Mouse (Mus musculus): Measurements from ENCODE around the gene Scrt2. TPM values are rescaled to one million over a fixed set of nuclear protein-coding genes. Genes with fewer than 3 reads are reported as not detected.

Gene Scrt2
- polyA plus RNA-seq, 1 experiment from 2014 or later: 2.2 TPM

- H3K27ac ChIP-seq (replicated peaks): no peak overlapping the region
- WGBS: 73% methylated on average over 6 of the region's 6 CpGs
- no peak for DNase-seq (ENCODE audit: low spot score)
Observed at GRCm38 (mm10) chr2:152102369-152102768, 21.0 kb downstream of the Scrt2 start.

DNA sequence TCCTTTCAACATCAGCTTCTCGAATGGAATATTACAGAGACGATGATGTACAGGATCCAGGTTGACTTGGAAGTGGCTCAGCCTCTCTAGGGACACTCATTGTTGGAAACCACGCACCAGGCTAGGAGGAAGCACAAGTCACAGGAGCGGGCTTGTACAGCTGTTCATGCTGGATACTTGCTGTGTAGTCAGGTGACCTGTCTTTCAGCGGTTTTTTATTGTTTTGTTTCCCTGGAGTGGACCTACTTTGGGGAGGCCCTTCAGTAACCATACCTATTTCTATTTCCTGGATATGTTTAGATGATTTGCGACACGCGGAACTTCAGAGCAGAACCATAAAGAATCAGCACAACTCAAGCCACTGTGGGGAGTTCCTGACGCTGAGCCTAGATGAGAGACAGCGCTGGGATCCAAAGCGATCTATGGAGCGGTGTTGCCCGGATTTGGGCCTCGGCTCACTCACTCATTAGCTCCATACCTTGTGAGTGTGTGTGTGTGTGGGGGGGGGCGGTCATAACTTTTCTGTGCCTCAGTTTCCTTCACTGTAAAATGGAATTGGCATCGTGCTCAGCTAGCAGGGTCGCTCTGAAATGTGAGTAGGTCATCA lies 23.5 kb downstream of the Scrt2 start:
- peaks cover 54% of the 10 kb centered on the region for H3K27me3 ChIP-seq (ENCODE audit: low read depth, poor library complexity, severe bottlenecking)
- H3K36me3 ChIP-seq: peaks cover 16% of the 10 kb centered on the region
- H3K4me1 ChIP-seq: peaks cover 26% of the 10 kb centered on the region
- H3K4me3 ChIP-seq: peak overlapping the region; percentile 75
- peak overlapping the region; percentile 96 for H3K27ac ChIP-seq (replicated peaks)
- 25% methylated on average over 17 of the region's 17 CpGs for WGBS
- H3K9me3 ChIP-seq (replicated peaks): no peaks in the 10 kb centered on the region
- no peak for DNase-seq (ENCODE audit: low spot score)

More at GRCm38 (mm10) chr2:152102369-152102768, 21.0 kb downstream of the Scrt2 start:
- Histone ChIP-seq H3K4me1 (peaks cover 34% of the 10 kb centered on the region), H3K27me3 (ENCODE audit: low read depth, poor library complexity, severe bottlenecking) (peaks cover 68% of the 10 kb centered on the region), H3K4me3 (no peak overlapping the region), H3K9me3 (replicated peaks) (no peaks in the 10 kb centered on the region), H3K36me3 (peaks cover 1% of the 10 kb centered on the region)

DNA sequence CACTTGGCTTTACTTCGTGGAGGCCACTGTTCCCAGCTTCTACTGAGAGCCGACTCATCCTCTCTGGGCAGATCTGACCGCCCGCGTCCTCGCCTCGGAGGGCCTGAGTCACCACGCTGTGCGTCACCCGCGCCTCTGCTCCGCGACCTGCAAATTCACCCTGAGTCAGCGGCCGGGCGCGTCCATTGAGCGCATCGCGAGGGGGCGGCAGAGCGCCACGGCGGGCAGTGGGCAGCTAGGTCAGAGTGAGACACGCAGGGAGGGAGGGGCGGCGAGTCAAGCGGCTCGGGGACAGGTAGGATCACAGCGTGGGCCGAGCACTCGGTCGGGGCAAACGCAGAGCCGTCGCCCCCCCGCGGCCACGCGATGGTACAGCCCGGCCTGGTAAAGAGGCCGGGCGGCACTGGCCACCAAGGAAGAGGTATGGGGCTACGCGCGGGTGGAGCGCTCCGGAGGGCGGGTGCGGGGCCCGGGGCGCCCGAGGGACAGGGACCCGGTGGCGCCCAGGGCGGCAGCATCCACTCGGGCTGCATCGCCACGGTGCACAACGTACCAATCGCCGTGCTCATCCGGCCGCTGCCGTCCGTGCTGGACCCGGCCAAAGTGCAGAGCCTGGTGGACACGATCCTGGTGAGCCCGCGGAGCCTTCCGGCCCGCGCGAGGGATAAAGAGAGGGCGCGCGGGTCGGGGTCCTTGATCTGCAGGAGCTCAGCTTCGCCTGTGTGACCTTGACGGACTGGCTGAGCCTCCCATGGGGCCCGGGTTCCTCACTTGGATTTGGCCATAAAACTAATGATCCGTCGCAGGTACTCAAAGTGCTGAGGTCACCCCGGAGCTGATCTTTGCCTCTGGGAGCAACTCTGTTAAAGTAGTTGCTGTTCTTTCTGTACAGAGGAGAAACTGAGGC lies 24.2 kb downstream of the Scrt2 start, which contains the start of gene Srxn1:
TSS of gene Srxn1 (plus strand) at position 199 of the 907 bp plus-strand sequence.
- Histone ChIP-seq H3K4me3 (peak within 1 kb of the TSS; percentile 75), H3K36me3 (peaks cover 16% of the 10 kb centered on the region), H3K4me1 (peaks cover 26% of the 10 kb centered on the region), H3K9me3 (replicated peaks) (no peaks in the 10 kb centered on the region), H3K27ac (replicated peaks) (peak within 1 kb of the TSS; percentile 96), H3K27me3 (ENCODE audit: low read depth, poor library complexity, severe bottlenecking) (peaks cover 61% of the 10 kb centered on the region)
- peak; percentile 88 for DNase-seq (ENCODE audit: low spot score)
- WGBS: 2% methylated on average over 83 of the region's 84 CpGs

GRCm38 (mm10) chr2:152106225-152106595 lies 24.9 kb downstream of the Scrt2 start:
- Histone ChIP-seq H3K27ac (replicated peaks) (peak overlapping the region; percentile 96; the same call in 1 of the 2 replicates), H3K27me3 (ENCODE audit: low read depth, poor library complexity, severe bottlenecking) (peaks cover 60% of the 10 kb centered on the region), H3K36me3 (peaks cover 16% of the 10 kb centered on the region), H3K4me3 (peak overlapping the region; percentile 75), H3K9me3 (replicated peaks) (no peaks in the 10 kb centered on the region), H3K4me1 (peaks cover 26% of the 10 kb centered on the region)
- 87% methylated on average over 3 of the region's 3 CpGs for WGBS
- DNase-seq (ENCODE audit: low spot score): no peak

- peak overlapping the region; percentile 75; the same call in 1 of the 2 replicates for H3K4me3 ChIP-seq
- H3K4me1 ChIP-seq: peaks cover 26% of the 10 kb centered on the region
- H3K27me3 ChIP-seq (ENCODE audit: low read depth, poor library complexity, severe bottlenecking): peaks cover 56% of the 10 kb centered on the region
- no peaks in the 10 kb centered on the region for H3K9me3 ChIP-seq (replicated peaks)
- DNase-seq (ENCODE audit: low spot score): no peak
- 95% methylated on average over 10 of the region's 10 CpGs for WGBS
- peaks cover 16% of the 10 kb centered on the region for H3K36me3 ChIP-seq
- H3K27ac ChIP-seq (replicated peaks): no peak overlapping the region
Observed at GRCm38 (mm10) chr2:152106597-152106996, 25.3 kb downstream of the Scrt2 start.

DNA sequence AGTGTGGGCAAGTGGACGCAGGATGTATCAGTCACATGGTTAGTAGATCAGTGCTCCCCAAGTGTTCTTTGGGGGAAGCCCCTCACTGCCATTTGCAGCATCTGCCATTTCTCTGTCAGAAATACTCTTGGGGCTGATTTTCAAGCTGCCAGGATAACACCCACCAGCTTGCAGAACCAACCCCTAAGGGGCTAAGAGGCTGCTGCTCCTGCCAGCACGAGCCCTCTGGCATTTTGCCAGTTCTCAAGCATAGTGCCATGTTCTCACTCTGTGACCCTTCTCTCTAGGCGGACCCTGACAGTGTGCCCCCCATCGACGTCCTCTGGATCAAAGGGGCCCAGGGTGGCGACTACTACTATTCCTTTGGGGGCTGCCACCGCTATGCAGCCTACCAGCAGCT lies 27.4 kb downstream of the Scrt2 start:
- H3K4me1 ChIP-seq: peaks cover 29% of the 10 kb centered on the region
- no peak overlapping the region for H3K27ac ChIP-seq (replicated peaks)
- 88% methylated on average over 7 of the region's 7 CpGs for WGBS
- no peak overlapping the region for H3K4me3 ChIP-seq
- no peak for DNase-seq (ENCODE audit: low spot score)
- peaks cover 49% of the 10 kb centered on the region for H3K27me3 ChIP-seq (ENCODE audit: low read depth, poor library complexity, severe bottlenecking)
- no peaks in the 10 kb centered on the region for H3K9me3 ChIP-seq (replicated peaks)
- H3K36me3 ChIP-seq: peaks cover 16% of the 10 kb centered on the region

DNA sequence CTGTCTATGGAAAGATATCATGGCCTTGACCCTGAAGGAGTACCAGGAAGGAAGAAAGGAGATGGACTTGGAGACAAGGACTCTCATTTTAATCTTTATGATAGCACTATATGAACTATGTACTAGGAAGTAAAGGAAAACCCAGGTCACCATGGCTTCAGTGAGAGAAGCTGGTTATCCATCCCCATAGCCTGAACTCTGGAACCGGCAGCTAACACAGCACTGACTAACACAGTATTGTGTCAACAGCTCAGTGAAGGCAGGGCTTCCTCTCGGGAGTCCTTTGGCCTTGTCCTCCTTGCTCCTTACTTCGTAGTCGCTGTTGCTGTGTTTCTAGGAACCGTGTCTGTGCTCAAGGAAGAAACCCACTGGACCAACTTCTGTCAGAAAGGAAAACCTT lies 28.1 kb downstream of the Scrt2 start:
- Histone ChIP-seq H3K27me3 (ENCODE audit: low read depth, poor library complexity, severe bottlenecking) (peaks cover 50% of the 10 kb centered on the region), H3K4me1 (peaks cover 35% of the 10 kb centered on the region), H3K9me3 (replicated peaks) (no peaks in the 10 kb centered on the region), H3K36me3 (peaks cover 16% of the 10 kb centered on the region), H3K4me3 (no peak overlapping the region), H3K27ac (replicated peaks) (no peak overlapping the region)
- WGBS: 87% methylated on average over 5 of the region's 5 CpGs
- DNase-seq (ENCODE audit: low spot score): no peak

DNA sequence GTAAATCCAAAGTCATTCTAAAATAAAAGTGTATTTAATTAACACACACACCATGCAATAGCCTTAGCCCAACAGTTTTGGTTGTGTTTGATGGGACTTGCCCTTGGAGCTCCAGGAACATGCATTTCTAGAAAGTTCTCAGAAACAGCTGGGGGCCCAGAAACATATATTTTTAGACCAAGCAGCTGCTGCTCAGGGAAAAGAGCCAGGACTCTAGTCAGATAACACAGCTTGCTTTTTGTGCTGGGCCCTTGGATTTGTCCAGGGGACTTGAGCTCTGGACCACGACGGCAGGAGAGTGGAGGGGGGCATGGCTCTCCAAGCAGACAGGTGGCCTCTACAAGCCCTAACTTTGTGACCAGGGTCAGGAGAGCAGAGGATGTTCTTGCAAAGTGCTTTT lies 30.0 kb downstream of the Scrt2 start:
- H3K4me1 ChIP-seq: peaks cover 38% of the 10 kb centered on the region
- no peak for DNase-seq (ENCODE audit: low spot score)
- peaks cover 16% of the 10 kb centered on the region for H3K36me3 ChIP-seq
- WGBS: 68% methylated on average over 2 of the region's 2 CpGs
- peaks cover 60% of the 10 kb centered on the region for H3K27me3 ChIP-seq (ENCODE audit: low read depth, poor library complexity, severe bottlenecking)
- H3K9me3 ChIP-seq (replicated peaks): no peaks in the 10 kb centered on the region
- no peak overlapping the region for H3K27ac ChIP-seq (replicated peaks)
- no peak overlapping the region for H3K4me3 ChIP-seq

GRCm38 (mm10) chr2:152111920-152112319 lies 30.6 kb downstream of the Scrt2 start:
- H3K36me3 ChIP-seq: peaks cover 16% of the 10 kb centered on the region
- peaks cover 57% of the 10 kb centered on the region for H3K27me3 ChIP-seq (ENCODE audit: low read depth, poor library complexity, severe bottlenecking)

GRCm38 (mm10) chr2:152112490-152112889 lies 31.2 kb downstream of the Scrt2 start:
- no peak for DNase-seq (ENCODE audit: low spot score)
- 83% methylated on average over 5 of the region's 5 CpGs for WGBS
- peaks cover 57% of the 10 kb centered on the region for H3K27me3 ChIP-seq (ENCODE audit: low read depth, poor library complexity, severe bottlenecking)
- no peak overlapping the region for H3K27ac ChIP-seq (replicated peaks)
- H3K4me3 ChIP-seq: no peak overlapping the region
- peaks cover 32% of the 10 kb centered on the region for H3K4me1 ChIP-seq
- H3K36me3 ChIP-seq: peaks cover 14% of the 10 kb centered on the region
- no peaks in the 10 kb centered on the region for H3K9me3 ChIP-seq (replicated peaks)

More at GRCm38 (mm10) chr2:152111920-152112319, 30.6 kb downstream of the Scrt2 start:
- peak; percentile 92 for DNase-seq (ENCODE audit: low spot score)
- Histone ChIP-seq H3K9me3 (replicated peaks) (no peaks in the 10 kb centered on the region), H3K4me1 (peaks cover 32% of the 10 kb centered on the region), H3K4me3 (no peak overlapping the region), H3K27ac (replicated peaks) (no peak overlapping the region)
- 6% methylated on average over 7 of the region's 7 CpGs for WGBS

DNA sequence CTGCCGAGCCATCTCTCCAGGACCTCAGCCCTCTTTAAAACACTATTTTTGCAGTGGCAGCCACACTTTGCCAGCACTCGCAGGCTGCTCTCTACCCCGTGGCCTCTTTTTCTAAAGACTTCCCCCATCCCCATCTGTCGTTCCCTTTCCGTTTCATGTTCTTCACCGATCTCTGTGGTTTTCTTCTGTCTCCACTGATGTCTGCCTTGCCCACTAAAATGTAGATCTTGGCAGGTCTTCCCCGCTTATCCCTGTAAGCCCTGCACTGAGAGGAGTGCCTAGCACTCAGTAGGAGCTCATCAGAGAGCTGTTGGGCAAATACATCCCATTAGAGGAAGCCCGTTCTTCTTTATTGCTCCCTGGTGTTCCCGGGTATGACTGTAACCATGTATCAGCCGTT lies 31.6 kb downstream of the Scrt2 start:
- Histone ChIP-seq H3K9me3 (replicated peaks) (no peaks in the 10 kb centered on the region), H3K4me3 (no peak overlapping the region), H3K36me3 (peaks cover 9% of the 10 kb centered on the region), H3K27me3 (ENCODE audit: low read depth, poor library complexity, severe bottlenecking) (peaks cover 57% of the 10 kb centered on the region), H3K27ac (replicated peaks) (no peak overlapping the region), H3K4me1 (peaks cover 32% of the 10 kb centered on the region)
- DNase-seq (ENCODE audit: low spot score): no peak
- 74% methylated on average over 10 of the region's 10 CpGs for WGBS

DNA sequence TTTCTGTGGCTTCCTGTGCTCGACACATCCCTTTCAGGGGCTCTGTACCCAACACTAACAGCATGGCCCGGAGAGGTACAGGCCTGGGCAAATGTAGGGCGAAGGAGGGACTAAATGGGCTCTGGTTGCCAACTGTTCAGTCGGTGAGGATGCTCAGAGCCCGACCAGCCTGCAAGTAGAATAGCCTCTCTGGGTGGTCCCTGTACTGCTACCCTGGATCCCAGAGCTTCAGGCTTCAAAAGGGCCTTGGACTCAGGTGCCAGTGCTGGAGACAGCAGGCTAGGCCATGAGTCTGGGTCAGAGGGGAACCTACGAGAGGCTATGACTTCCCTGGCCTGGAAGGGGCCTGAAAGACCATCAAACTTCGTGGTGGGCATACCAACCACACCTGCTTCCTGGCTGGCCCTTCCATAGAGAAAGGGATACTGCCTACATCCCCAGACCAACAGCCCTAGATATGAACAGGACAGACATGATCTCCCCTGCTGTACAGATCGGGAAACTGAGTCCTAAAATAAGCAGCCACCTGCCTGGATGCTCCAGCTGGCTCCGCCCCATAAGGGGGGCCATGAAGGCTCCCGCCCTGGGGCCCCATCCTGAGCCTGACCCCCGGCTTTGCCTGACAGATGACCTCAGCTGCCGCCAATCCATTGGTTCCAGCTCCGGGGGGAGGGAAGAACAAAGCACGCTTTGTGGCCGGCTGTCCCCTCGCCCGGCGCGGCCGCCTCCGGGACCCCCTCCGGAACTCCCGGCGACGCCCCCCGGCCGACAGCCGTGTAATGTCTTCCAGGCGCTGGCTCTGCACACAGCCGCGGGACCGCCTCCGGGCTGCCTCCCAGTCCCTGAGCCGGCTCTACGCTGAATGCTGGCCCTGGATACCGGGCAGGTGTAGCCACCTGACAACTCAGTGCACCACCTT lies 33.0 kb downstream of the Scrt2 start:
- Histone ChIP-seq H3K27ac (replicated peaks) (peak overlapping the region; percentile 62), H3K27me3 (ENCODE audit: low read depth, poor library complexity, severe bottlenecking) (peaks cover 57% of the 10 kb centered on the region)
- WGBS: 13% methylated on average over 36 of the region's 36 CpGs

More for the DNA sequence above, 33.0 kb downstream of the Scrt2 start:
- H3K4me1 ChIP-seq: peaks cover 35% of the 10 kb centered on the region
- peak; percentile 68 for DNase-seq (ENCODE audit: low spot score)
- peak overlapping the region; percentile 46 for H3K4me3 ChIP-seq
- no peaks in the 10 kb centered on the region for H3K9me3 ChIP-seq (replicated peaks)
- H3K36me3 ChIP-seq: 0 out of 2 replicates have a peak, but pooled peaks cover 1% of the 10 kb centered on the region
